Mouse (Mus musculus) ES-E14 (cell line): ENCODE data around the gene Rabgap1l. TPM values are rescaled to one million over a fixed set of nuclear protein-coding genes. Genes with fewer than 3 reads are reported as not detected.
"Not testable (repeated sequence)": the region's sequence is repeated elsewhere in the genome, so short reads cannot be mapped to it uniquely, and the experiment has no call there.

Source experiments
- DNase-seq: peaks from one replicate; pipeline ENCODE4 v3.0.0-alpha.2; 2013; ENCODE audit warnings: low read depth, low spot score
- H3K27ac ChIP-seq: 2 replicates; pipeline ENCODE4 v1.5.1; 2012; ENCODE audit warnings: low read depth, mild to moderate bottlenecking, low read length, moderate library complexity, mixed read lengths; ENCODE audit not compliant: poor library complexity, insufficient read depth, severe bottlenecking
- H3K36me3 ChIP-seq: 2 replicates; pipeline ENCODE4 v1.6.1; 2012; ENCODE audit warnings: mild to moderate bottlenecking, low read length, moderate library complexity, mixed read lengths; ENCODE audit not compliant: control insufficient read depth, poor library complexity, insufficient read depth, severe bottlenecking
- H3K4me1 ChIP-seq, 2 experiments: fragments of 150-350 bp in 1 of 2; sonication (generic) in 1 of 2; 2 replicates each; pipeline ENCODE4 v1.6.1; 2012; ENCODE audit warnings: low read length in 2 of 2, mild to moderate bottlenecking in 1 of 2, mixed read lengths in 1 of 2; ENCODE audit not compliant: control insufficient read depth in 2 of 2, insufficient read depth in 2 of 2, poor library complexity in 1 of 2
- H3K4me3 ChIP-seq, 2 experiments: fragments of 150-350 bp in 1 of 2; sonication (generic) in 1 of 2; 2 replicates each; pipeline ENCODE4 v1.5.1; 2012; ENCODE audit warnings: low read length in 2 of 2, low read depth in 1 of 2, mild to moderate bottlenecking in 1 of 2, mixed read lengths in 1 of 2; ENCODE audit not compliant: insufficient read depth in 1 of 2, poor library complexity in 1 of 2, severe bottlenecking in 1 of 2
- H3K9ac ChIP-seq: 2 replicates; pipeline ENCODE4 v1.6.1; 2012; ENCODE audit warnings: low read depth, mild to moderate bottlenecking, low read length, mixed read lengths; ENCODE audit not compliant: poor library complexity, insufficient read depth, severe bottlenecking
- H3K9me3 ChIP-seq: fragments of 150-350 bp; sonication (generic); 2 replicates; pipeline ENCODE4 v1.6.1; 2012; ENCODE audit warnings: low read depth, mild to moderate bottlenecking, low read length; ENCODE audit not compliant: control insufficient read depth, insufficient read depth
- CHD2 ChIP-seq: IDR thresholded peaks from 2 replicates; pipeline ENCODE4 v1.6.1; 2014; ENCODE audit warnings: mild to moderate bottlenecking, low read depth, low read length, inconsistent platforms
- HCFC1 ChIP-seq: IDR thresholded peaks from 2 replicates; pipeline ENCODE4 v1.6.1; 2012; ENCODE audit warnings: low read length, inconsistent platforms, borderline replicate concordance; ENCODE audit not compliant: insufficient read depth
- MAFK ChIP-seq: IDR thresholded peaks from 2 replicates; pipeline ENCODE4 v1.6.1; 2014; ENCODE audit warnings: mild to moderate bottlenecking, low read depth, low read length, inconsistent platforms; ENCODE audit not compliant: insufficient read depth
- ZC3H11A ChIP-seq: IDR thresholded peaks from 2 replicates; pipeline ENCODE4 v1.6.1; 2012; ENCODE audit warnings: low read depth, mild to moderate bottlenecking, inconsistent platforms, low read length, borderline replicate concordance
- ZNF384 ChIP-seq: IDR thresholded peaks from 2 replicates; pipeline ENCODE4 v1.6.1; 2012; ENCODE audit warnings: low read depth, low read length, inconsistent platforms
- in situ Hi-C, 2 experiments: fragments of 600-800 bp; cut with MboI; formaldehyde crosslinking; loops; one replicate each; pipeline ENCODE4 v1.15.1; 2025; ENCODE audit warnings: low sequenced_read_pairs in 2 of 2, inconsistent platforms in 1 of 2; ENCODE audit not compliant: unreplicated experiment in 2 of 2
- total RNA-seq: library from RNA; depleted of rRNA; stranded (reverse); fragments of 300-350 nt; gene quantifications from 2 replicates; pipeline ENCODE4 v1.2.3, GENCODE M21; 2012

Rabgap1l gene
- total RNA-seq, 1 experiment: 10.3 TPM

DNA sequence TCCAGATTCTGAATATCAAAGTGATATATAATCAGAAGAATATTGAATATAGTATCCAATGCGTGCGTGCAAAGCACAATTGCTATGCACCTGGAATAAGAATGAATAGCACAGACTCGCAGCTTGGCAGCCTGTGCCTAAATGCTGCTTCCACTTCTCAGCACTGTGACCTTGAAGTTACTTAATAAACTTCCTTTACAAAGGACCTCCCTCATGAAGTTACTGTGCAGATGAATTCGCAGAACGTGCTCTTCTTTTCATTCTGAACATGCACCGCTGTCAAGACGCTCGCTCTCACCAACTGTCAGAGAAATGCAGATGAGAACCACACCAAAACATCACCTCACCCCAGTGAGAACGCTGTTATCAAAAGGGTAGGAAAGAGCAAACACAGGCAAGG, 502.8 kb downstream of the Rabgap1l start:
- Histone ChIP-seq H3K27ac (no peak overlapping the region), H3K4me3 (no peak overlapping the region), H3K9ac (no peak overlapping the region), H3K4me1 (no peaks in the 10 kb centered on the region), H3K9me3 (no peaks in the 10 kb centered on the region), H3K36me3 (no peaks in the 10 kb centered on the region)
- in situ Hi-C loops: no loop called here
- TF ChIP-seq ZNF384: no peak
- TF ChIP-seq CHD2: no peak
- no peak for TF ChIP-seq MAFK
- TF ChIP-seq HCFC1: no peak
- TF ChIP-seq ZC3H11A: no peak
- DNase-seq: no peak

DNA sequence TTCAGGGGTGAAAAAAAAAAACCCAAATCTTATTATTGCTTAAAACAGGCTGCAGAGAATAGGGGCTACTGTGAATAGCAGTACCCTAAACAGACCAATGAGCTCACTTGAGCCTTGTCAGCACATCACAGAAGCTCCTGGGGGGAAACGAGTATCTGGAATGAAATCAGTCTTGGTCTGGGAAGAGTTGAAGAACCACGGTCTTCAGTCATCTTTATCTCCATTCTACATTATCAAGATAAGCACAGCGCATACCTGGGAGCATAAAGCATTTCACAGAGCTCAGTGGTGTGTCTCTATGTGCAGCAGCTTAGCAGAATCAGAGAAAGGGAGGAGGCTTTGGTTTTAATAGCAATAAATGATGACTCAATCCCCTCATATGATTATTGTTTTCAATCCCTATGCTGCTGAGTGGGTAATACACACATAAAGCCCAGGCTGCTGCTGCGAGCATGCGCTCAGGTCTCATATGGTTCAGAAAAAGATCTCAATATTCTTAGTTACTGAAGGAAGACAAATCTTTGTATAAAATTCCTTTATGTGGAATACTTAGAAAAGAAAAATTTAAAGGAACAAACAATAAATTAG, 505.9 kb downstream of the Rabgap1l start:
- H3K36me3 ChIP-seq: no peaks in the 10 kb centered on the region
- H3K4me1 ChIP-seq: no peaks in the 10 kb centered on the region
- H3K9me3 ChIP-seq: no peaks in the 10 kb centered on the region
- in situ Hi-C loops: no loop called here
- no peak overlapping the region for H3K9ac ChIP-seq
- H3K27ac ChIP-seq: no peak overlapping the region
- TF ChIP-seq ZNF384 (no peak), HCFC1 (no peak), CHD2 (no peak), ZC3H11A (no peak), MAFK (no peak)
- no peak for DNase-seq
- H3K4me3 ChIP-seq: no peak overlapping the region

DNA sequence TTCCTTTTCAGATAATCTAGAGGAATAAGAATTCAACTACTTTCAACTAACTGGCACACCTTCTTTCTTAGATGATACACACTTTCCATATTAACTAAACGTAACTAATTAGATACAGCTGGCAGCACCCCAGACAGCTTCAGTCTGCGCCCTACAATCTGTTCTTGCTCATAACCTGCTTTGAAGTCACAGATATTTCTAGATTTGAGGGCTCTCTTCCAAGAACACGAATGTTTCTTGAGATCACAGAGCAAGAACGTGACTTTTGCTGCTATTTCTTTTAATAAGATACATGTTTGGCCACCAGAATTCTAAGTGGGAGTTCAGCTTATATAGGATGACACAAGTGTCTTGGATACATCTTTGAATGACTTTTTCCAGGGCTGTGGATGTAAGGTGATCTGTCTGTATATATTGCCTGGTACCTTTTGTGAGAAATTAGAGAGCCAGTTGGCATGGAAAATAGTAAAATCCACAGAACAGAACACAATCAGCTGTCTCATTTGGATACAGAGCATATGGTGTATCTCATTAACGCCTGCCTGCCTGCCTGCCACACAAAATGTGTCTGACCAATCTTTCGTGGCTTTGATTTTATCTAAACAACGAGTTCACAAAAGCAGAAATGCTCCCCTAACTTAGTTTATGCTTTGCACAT, 506.5 kb downstream of the Rabgap1l start:
- in situ Hi-C loops: no loop called here
- H3K4me3 ChIP-seq: no peak overlapping the region
- no peak for DNase-seq
- TF ChIP-seq ZC3H11A: no peak
- no peak for TF ChIP-seq HCFC1
- TF ChIP-seq CHD2: no peak
- no peak for TF ChIP-seq MAFK
- TF ChIP-seq ZNF384: no peak
- no peaks in the 10 kb centered on the region for H3K36me3 ChIP-seq
- no peak overlapping the region for H3K9ac ChIP-seq
- H3K27ac ChIP-seq: no peak overlapping the region
- no peaks in the 10 kb centered on the region for H3K4me1 ChIP-seq
- no peaks in the 10 kb centered on the region for H3K9me3 ChIP-seq

DNA sequence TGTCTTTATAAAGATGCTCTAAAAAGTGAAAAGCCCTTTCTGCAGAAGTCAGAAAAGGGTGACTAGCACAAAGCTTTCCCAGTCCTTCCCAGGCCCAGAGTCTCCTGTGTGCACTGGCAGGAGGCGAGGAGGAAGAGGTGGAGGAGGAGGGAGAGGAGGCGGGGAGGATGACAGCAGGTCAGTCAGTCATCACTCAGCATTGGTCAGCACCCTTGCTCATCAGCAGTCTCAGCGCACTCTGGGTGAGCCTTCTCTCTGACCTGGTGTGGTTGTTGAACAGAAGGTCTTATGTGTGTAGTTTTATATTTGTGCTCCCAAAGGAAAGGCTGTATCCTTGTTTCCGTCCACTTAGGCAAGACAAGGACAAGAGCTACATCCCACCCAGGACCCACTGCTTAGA, 508.8 kb downstream of the Rabgap1l start:
- H3K36me3 ChIP-seq: no peaks in the 10 kb centered on the region
- H3K9me3 ChIP-seq: no peaks in the 10 kb centered on the region
- no peaks in the 10 kb centered on the region for H3K4me1 ChIP-seq
- no peak overlapping the region for H3K27ac ChIP-seq
- no peak overlapping the region for H3K9ac ChIP-seq
- no peak for DNase-seq
- in situ Hi-C loops: no loop called here
- H3K4me3 ChIP-seq: no peak overlapping the region
- TF ChIP-seq MAFK: no peak
- TF ChIP-seq ZNF384: no peak
- no peak for TF ChIP-seq HCFC1
- TF ChIP-seq ZC3H11A: no peak

DNA sequence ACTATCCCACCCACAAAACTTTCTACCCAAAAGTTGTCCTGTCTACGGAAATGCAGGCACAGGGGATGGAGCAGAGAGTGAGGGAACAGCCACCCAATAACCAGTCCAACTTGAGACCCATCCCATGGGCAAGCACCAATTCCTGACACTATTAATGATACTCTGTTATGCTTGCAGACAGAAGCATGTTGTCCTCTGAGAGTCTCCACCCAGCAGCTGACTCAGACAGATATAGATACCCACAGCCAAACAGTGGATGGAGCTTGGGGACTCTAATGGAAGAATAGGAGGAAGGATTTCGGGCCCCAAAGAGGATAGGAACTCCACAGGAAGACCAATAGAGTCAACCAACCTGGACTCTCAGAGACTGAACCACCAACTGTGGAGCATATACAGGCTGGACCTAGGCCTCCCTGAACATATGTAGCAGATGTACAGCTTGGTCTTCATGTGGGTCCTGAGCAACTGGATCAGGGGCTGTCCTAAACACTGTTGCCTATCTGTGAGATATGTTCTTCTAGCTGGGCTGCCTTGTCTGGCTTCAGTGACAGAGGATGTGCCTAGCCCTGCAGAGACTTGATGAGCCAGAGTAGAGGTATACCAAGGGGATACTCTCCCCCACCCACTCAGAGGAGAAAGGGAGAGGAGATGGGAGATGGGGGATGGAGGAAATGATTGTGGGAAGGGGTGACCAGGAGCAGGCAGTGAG, 510.7 kb downstream of the Rabgap1l start:
- in situ Hi-C loops, DNase-seq, H3K4me3 ChIP-seq, H3K9ac ChIP-seq, H3K9me3 ChIP-seq, H3K36me3 ChIP-seq, H3K27ac ChIP-seq, H3K4me1 ChIP-seq: not testable (repeated sequence)
